Mouse (Mus musculus) embryo, embryonic 11.5 days (tissue): ENCODE data around the gene Retreg3.

Experiments used
- DNase-seq: peaks from one replicate; pipeline ENCODE4 v3.0.0-alpha.2; 2012; ENCODE audit warnings: low read depth, low spot score

Retreg3 gene

DNA sequence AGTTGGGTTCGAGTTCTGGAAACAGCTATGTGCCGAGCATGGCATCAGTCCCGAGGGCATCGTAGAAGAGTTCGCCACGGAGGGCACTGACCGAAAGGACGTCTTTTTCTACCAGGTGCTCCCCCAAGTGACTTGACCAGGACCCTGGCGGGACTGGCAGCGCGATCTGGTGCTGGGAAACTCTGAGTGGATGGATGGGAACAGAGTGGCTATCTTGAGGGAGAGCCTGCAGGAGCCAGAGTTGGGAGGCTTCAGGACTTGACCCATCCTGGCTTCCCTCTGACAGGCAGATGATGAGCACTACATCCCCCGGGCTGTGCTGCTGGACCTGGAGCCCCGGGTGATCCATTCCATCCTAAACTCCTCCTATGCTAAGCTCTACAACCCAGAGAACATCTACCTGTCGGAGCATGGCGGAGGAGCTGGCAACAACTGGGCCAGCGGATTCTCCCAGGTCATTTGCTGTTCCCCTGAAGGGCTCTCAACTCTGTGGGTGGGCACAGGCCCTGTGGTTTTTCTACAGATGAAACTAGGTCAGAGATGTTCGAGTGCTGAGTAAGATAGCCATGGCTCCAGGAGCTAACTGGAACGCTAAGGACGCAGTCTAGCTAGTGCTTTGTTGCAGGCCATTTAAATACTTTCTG lies 974 bp upstream of the Retreg3 start:
- no peak for DNase-seq

- no peak for DNase-seq
These were observed 447 bp downstream of the Retreg3 start for GRCm38 (mm10) chr11:101119131-101119760.

DNA sequence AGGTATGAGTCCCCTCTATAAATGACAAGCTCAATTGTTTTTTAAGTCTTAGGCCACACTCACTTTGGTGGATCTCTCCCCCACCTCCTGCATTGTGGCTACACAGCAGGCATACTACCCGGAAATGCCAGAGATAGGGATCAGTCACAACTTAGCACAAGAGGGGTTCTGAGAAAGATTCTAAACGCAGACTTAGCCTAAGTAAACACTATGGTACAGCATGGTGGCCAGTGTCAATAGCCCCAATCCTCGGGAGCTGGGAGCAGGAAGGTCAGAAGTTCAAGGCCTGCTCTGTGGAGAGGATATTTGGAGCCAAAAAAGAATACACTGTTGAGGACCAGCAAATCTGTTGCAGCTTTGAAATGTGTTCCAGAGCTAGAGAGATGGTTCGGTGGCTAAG lies 1.6 kb downstream of the Retreg3 start:
- DNase-seq, result no peak

GRCm38 (mm10) chr11:101115564-101115963 lies 4.1 kb downstream of the Retreg3 start:
- DNase-seq, result no peak

DNA sequence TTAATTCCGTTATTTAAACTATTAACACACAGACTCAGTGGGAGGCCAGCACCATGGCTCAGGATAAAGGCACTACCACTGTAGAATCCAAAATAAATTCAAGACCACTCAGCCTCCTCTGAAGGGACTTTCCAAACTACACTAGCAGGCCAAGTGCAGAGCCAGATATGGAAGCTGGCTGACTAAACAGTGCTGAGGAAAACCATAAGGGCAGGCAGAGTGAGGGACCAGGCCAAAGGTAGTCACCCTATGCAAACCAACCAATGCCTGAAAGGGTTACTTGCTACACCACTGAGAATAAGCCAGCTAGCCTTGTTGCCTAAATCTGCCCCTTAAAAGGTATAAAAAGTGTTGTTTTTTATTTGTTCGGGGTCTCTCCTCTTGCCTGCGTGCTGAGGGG lies 7.5 kb downstream of the Retreg3 start:
- no peak for DNase-seq

DNA sequence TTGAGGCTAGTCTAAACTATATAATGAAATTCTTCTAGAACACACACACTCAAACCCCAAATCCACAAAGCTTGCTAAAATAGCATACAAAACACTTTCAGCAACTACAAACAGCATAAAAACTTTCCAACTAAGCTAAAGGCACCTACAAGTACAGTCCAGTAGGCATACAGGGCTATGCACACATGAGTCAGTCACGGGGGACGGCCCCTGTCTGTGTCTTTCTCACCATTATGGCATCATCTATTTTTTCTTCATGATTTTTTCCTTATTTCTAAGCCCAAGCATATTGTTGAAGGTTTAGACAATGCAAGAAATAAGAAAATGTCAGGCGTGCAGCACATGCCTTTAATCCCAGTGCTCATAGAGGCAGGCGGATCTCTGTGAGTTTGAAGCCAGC lies 8.5 kb downstream of the Retreg3 start:
- no peak for DNase-seq

DNA sequence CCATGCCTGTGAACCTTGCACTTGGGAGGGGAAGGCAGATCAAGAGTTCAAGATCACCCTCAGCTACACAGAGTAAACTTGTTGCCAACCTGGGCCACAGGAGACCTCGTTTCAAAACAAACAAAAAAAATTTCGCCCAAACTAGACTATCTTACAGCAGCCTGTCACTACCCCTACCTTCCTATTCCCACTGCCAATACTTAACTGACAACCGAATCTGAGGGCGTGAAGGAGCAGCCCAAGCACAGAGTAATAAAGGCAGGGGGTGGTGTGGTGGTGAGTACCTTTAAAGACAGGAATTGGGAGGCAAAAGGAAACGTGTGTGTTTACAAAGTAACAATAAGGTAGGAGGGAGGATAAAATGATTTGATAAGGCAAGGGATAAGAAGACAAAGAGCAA lies 9.0 kb downstream of the Retreg3 start:
- no peak for DNase-seq

GRCm38 (mm10) chr11:101109351-101109750 lies 10.3 kb downstream of the Retreg3 start:
- no peak for DNase-seq

DNA sequence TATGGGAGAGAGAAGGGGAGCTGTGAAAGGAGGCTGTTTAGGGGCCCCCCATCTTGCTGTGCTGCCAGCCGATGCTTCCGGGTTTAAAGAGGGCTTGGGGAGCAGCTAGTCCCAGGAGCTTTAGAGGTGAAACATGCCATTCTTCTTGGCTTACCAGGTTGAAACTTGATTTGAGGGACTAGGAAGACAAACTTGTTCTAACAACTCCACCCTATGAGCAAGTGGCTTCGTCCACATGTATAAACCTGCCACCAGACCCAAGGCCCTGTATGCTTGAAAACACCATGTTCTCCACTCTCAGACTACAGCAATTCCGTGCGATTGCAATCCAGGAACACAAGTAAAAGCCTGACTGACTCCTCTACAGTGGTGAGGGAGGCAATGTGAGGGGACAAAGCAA lies 16.7 kb downstream of the Retreg3 start:
- DNase-seq, result no peak

- DNase-seq, result no peak
These were observed 21.5 kb downstream of the Retreg3 start for GRCm38 (mm10) chr11:101098231-101098630.

- peak; percentile 92 for DNase-seq
These were observed 24.2 kb downstream of the Retreg3 start, which contains the start of gene Psmc3ip for GRCm38 (mm10) chr11:101095314-101096024. Gene Psmc3ip (minus strand): TSS chr11:101095436.

DNA sequence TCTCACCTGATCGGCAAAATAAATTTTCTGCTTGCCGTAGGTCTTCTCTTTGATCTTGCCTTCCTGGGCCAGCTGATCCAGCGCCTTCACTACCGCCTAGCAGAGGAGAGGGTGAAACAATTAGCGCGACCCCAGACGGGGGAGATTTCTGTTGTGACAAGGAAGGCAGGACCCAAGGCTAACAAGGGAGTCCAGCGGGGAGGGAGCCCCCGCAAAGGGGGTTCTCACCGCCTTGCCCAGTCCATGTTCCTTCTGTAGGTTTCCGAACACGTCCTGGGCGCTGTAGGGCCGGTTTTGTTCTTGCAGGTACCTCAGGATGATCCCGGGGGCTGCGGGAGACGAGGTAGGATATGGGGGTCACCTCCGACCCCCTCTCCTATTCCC lies 24.8 kb downstream of the Retreg3 start:
- no peak for DNase-seq

GRCm38 (mm10) chr11:101089931-101090330 lies 29.8 kb downstream of the Retreg3 start:
- DNase-seq, result no peak

DNA sequence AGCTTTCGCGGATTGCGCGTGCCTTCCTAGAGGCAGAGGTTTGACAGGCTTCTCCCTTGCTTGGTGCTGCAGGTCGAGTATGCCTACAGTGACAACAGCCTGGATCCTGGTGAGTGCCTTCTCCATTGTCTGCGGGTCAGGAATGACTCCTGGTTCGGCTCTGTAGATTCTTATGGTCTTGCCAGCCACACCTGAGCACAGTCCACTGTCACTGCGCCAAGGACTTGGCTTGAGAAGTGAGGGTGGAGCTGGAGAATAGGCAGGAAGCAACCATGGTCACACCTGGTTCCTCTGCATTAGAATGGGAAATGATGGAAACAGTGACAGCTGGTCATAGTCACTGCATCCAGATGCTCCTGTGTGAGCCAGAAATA lies 32.0 kb downstream of the Retreg3 start:
- no peak for DNase-seq

- peak; percentile 86 for DNase-seq
These were observed 32.7 kb downstream of the Retreg3 start, which contains the start of gene Mlx for GRCm38 (mm10) chr11:101086756-101087681. Gene Mlx (plus strand): TSS chr11:101087277.

GRCm38 (mm10) chr11:101086323-101086674 lies 33.4 kb downstream of the Retreg3 start:
- DNase-seq, result no peak

DNA sequence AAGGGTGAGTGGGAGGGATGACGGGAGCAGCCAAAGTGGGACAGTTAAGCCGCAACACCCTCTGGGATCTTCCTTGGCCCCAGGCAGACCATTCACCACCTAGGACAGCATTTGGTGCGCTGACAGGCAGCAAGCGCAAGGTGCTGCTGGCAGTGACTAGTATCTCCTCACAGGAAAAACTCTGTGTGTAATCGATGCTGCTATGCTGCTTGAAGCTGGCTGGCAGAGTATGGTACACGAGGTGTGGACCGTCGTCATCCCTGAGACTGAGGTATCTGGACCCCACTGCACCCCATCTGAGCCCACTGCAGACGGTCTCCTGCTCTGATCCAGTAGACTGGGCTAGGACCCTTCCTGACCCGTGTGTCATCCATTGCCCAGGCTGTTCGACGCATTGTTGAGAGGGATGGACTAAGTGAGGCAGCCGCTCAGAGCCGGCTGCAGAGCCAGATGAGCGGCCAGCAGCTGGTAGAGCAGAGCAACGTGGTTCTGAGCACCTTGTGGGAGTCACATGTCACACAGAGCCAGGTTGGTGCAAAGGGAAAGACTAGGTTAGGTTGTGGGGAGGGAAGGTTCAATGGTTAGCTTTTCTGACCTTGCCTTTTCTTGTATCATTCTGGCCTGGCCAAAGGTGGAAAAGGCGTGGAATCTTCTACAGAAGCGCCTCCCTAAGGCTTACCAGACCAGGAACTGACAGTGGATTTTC lies 33.9 kb downstream of the Retreg3 start:
- DNase-seq, result no peak

DNA sequence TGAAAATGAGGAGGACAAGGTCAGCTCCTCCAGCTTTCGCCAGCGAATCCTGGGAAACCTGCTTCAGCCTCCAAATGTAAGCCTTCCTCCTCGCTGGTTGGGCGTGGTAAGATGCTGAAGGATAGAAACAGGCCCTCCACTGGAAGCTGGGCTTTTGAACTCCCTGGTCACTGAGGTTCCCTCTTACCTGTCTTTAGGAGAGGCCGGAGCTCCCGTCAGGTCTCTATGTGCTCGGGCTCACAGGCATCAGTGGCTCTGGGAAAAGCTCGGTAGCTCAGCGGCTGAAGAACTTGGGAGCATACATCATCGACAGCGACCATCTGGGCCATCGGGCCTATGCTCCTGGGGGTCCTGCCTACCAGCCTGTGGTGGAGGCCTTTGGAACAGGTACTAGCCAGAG lies 34.9 kb downstream of the Retreg3 start:
- no peak for DNase-seq

- no peak for DNase-seq
These were observed 35.4 kb downstream of the Retreg3 start for GRCm38 (mm10) chr11:101084246-101084645.

GRCm38 (mm10) chr11:101083083-101083697 lies 36.5 kb downstream of the Retreg3 start:
- no peak for DNase-seq
